Mouse (Mus musculus) kidney, postnatal 0 days (tissue): ENCODE results near the gene Vipas39. TPM values are rescaled to one million over a fixed set of nuclear protein-coding genes. Genes with fewer than 3 reads are reported as not detected.
"Not testable (repeated sequence)": the region's sequence is repeated elsewhere in the genome, so short reads cannot be mapped to it uniquely, and the experiment has no call there.

ENCODE experiments used
- ATAC-seq: fragments of 200-750 bp; cut with Nextera tagmentation; replicated peaks from 2 replicates; pipeline ENCODE4 v1.8.0; 2017; ENCODE audit warnings: low read depth, moderate number of reproducible peaks, moderate TSS enrichment, moderate library complexity; ENCODE audit not compliant: low FRiP score
- DNase-seq: peaks from one replicate; pipeline ENCODE4 v3.0.0-alpha.2; 2016; ENCODE audit warnings: low spot score
- H3K27ac ChIP-seq: fragments of 300-500 bp; sonication (generic); 2 replicates; pipeline ENCODE4 v1.5.1; 2014; ENCODE audit warnings: mild to moderate bottlenecking
- H3K27me3 ChIP-seq: fragments of 300-500 bp; sonication (generic); 2 replicates; pipeline ENCODE4 v1.6.1; 2014; ENCODE audit warnings: low read length, mixed read lengths; ENCODE audit not compliant: insufficient read depth
- H3K36me3 ChIP-seq: fragments of 300-500 bp; sonication (generic); 2 replicates; pipeline ENCODE4 v1.6.1; 2014; ENCODE audit warnings: low read length, mixed read lengths; ENCODE audit not compliant: insufficient read depth
- H3K4me1 ChIP-seq: fragments of 300-500 bp; sonication (generic); replicated peaks from 2 replicates; pipeline ENCODE4 v1.6.1; 2014; ENCODE audit warnings: antibody characterized with exemption, low read length, mixed read lengths; ENCODE audit not compliant: insufficient read depth
- H3K4me2 ChIP-seq: fragments of 300-500 bp; sonication (generic); 2 replicates; pipeline ENCODE4 v1.6.1; 2014; ENCODE audit warnings: mild to moderate bottlenecking, low read length, moderate library complexity, mixed read lengths
- H3K4me3 ChIP-seq: fragments of 300-500 bp; sonication (generic); replicated peaks from 2 replicates; pipeline ENCODE4 v1.5.1; 2014; ENCODE audit warnings: low read depth, low read length
- H3K9ac ChIP-seq: fragments of 300-500 bp; sonication (generic); 2 replicates; pipeline ENCODE4 v1.6.1; 2014; ENCODE audit warnings: low read depth, low read length
- H3K9me3 ChIP-seq: fragments of 300-500 bp; sonication (generic); replicated peaks from 2 replicates; pipeline ENCODE4 v1.6.1; 2016; ENCODE audit warnings: low read length, inconsistent platforms, mixed read lengths
- CTCF ChIP-seq: IDR thresholded peaks from 2 replicates; pipeline ENCODE4 v1.5.1; 2016; ENCODE audit warnings: antibody characterized with exemption, low read depth, mild to moderate bottlenecking, moderate library complexity
- WGBS: fragments of 180-500 bp; shearing (Covaris S2); extraction: QIAGEN DNeasy Blood & Tissue Kit; methylation state at CpG from one replicate; pipeline ENCODE4 v1.1.7; 2014; 5-methylcytosine and 5-hydroxymethylcytosine counted together
- polyA plus RNA-seq: library from polyadenylated mRNA; unstranded; fragments of >200 nt; fragmentation: Nextera tagmentation; extraction: Ambion mirVana; gene quantifications from 2 replicates; pipeline ENCODE4 v1.2.1, GENCODE M21; 2015

Vipas39 gene
- 38.1 and 44.1 TPM in 2 replicates for polyA plus RNA-seq

- WGBS = under 1% methylated on average over 31 of the region's 31 CpGs
- Histone ChIP-seq H3K9me3 (no peaks in the 10 kb centered on the region), H3K27me3 (no peaks in the 10 kb centered on the region), H3K4me1 (0 out of 2 replicates have a peak, but pooled peaks cover 6% of the 10 kb centered on the region), H3K36me3 (peaks cover 30% of the 10 kb centered on the region; the same call in 1 of the 2 replicates), H3K4me3 (peak within 1 kb of the TSS; percentile 76), H3K9ac (peak within 1 kb of the TSS; percentile 79), H3K4me2 (peak within 1 kb of the TSS; percentile 86), H3K27ac (peak within 1 kb of the TSS; percentile 89)
- DNase-seq (peak; percentile 99), ATAC-seq (peak; percentile 96)
- TF ChIP-seq CTCF = peak; percentile 56
Observed at GRCm38 (mm10) chr12:87266108-87266826, at the start of gene Vipas39, which contains the start of gene Ahsa1. TSS of gene Vipas39 (minus strand) at chr12:87266256. TSS of gene Ahsa1 (plus strand) at chr12:87266479.

DNA sequence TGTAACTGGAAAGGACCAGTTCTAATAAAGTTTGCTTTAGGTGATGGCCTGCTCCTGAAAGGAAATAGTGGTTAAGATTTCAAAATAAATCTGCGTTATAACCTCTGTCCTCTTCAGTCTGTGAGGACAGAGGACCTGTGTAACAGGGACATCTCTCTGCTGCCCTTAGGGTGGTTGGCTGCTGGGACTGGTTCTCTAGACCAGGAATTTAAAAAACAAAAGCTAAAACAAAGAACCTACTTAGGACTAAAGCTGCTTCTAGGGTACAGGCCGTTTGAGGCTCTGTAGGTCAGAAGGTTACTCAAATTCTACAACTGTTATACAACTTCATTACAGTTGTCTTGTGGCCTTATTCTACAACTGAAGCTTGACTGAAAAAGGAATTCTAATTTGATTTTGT lies 47.0 kb upstream of the Vipas39 start:
- no peak for TF ChIP-seq CTCF
- no peak overlapping the region for H3K4me2 ChIP-seq
- H3K9ac ChIP-seq = no peak overlapping the region
- ATAC-seq (no peak), DNase-seq (no peak)
- H3K4me1 ChIP-seq = no peaks in the 10 kb centered on the region
- H3K27ac ChIP-seq = no peak overlapping the region
- peaks cover 25% of the 10 kb centered on the region for H3K36me3 ChIP-seq
- no peak overlapping the region for H3K4me3 ChIP-seq
- 71% methylated on average over 2 of the region's 2 CpGs for WGBS
- H3K27me3 ChIP-seq = no peaks in the 10 kb centered on the region
- no peaks in the 10 kb centered on the region for H3K9me3 ChIP-seq

DNA sequence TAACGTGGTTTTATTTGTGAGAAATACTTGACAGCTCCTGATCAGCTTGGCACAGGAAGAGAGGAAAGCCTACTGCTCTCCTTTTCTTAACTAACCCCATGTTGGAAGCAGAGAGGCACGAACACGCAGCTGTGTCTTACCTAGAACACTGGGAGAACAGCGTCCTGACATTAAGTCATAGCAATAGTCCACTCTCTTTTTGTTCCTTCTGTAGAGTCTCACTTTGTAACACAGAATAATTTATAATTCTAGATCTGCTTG lies 40.5 kb upstream of the Vipas39 start:
- H3K36me3 ChIP-seq = peaks cover 11% of the 10 kb centered on the region; the same call in 1 of the 2 replicates
- H3K4me1 ChIP-seq, H3K9ac ChIP-seq, H3K4me2 ChIP-seq, ATAC-seq, H3K27ac ChIP-seq, DNase-seq, H3K9me3 ChIP-seq, H3K4me3 ChIP-seq, H3K27me3 ChIP-seq: not testable (repeated sequence)
- 84% methylated on average over 4 of the region's 4 CpGs for WGBS

- Histone ChIP-seq H3K27me3 (no peaks in the 10 kb centered on the region), H3K4me2 (no peak overlapping the region), H3K9ac (no peak overlapping the region), H3K9me3 (no peaks in the 10 kb centered on the region), H3K4me1 (no peaks in the 10 kb centered on the region), H3K27ac (no peak overlapping the region), H3K36me3 (peaks cover 11% of the 10 kb centered on the region; the same call in 1 of the 2 replicates), H3K4me3 (no peak overlapping the region)
- WGBS = 43% methylated on average over 13 of the region's 13 CpGs
- DNase-seq = no peak
- no peak for ATAC-seq
- no peak for TF ChIP-seq CTCF
Observed at GRCm38 (mm10) chr12:87305767-87306583, 39.9 kb upstream of the Vipas39 start.

GRCm38 (mm10) chr12:87301189-87301588 lies 35.1 kb upstream of the Vipas39 start:
- Histone ChIP-seq H3K27me3 (0 out of 2 replicates have a peak, but pooled peaks cover 4% of the 10 kb centered on the region), H3K36me3 (no peaks in the 10 kb centered on the region), H3K27ac (no peak overlapping the region), H3K4me2 (no peak overlapping the region), H3K4me1 (no peaks in the 10 kb centered on the region), H3K9ac (no peak overlapping the region), H3K4me3 (no peak overlapping the region), H3K9me3 (no peaks in the 10 kb centered on the region)
- ATAC-seq = no peak
- no peak for TF ChIP-seq CTCF
- no peak for DNase-seq
- WGBS = 59% methylated on average over 4 of the region's 4 CpGs

- no peaks in the 10 kb centered on the region for H3K4me1 ChIP-seq
- WGBS = under 1% methylated on average over 9 of the region's 9 CpGs
- no peaks in the 10 kb centered on the region for H3K9me3 ChIP-seq
- H3K4me3 ChIP-seq = peak overlapping the region; percentile 75
- TF ChIP-seq CTCF = no peak
- H3K9ac ChIP-seq = peak overlapping the region; percentile 68
- H3K36me3 ChIP-seq = no peaks in the 10 kb centered on the region
- peak overlapping the region; percentile 99 for H3K4me2 ChIP-seq
- DNase-seq (no peak), ATAC-seq (no peak)
- no peak overlapping the region for H3K27ac ChIP-seq
- H3K27me3 ChIP-seq = 0 out of 2 replicates have a peak, but pooled peaks cover 4% of the 10 kb centered on the region
Observed at GRCm38 (mm10) chr12:87300441-87300690, 34.3 kb upstream of the Vipas39 start.
